Mouse (Mus musculus) gastrocnemius, adult 8-10 months (tissue): Measurements from ENCODE around the gene March5. TPM values are rescaled to one million over a fixed set of nuclear protein-coding genes. Genes with fewer than 3 reads are reported as not detected.
"Not testable (repeated sequence)": the region's sequence is repeated elsewhere in the genome, so short reads cannot be mapped to it uniquely, and the experiment has no call there.

ENCODE experiments used
- DNase-seq, 2 experiments: peaks; one replicate each; pipeline ENCODE4 v3.0.0; 2022; ENCODE audit warnings: low spot score in 2 of 2
- total RNA-seq, 4 experiments: library from RNA; stranded (reverse); gene quantifications; 2 replicates each; pipeline ENCODE4 v1.2.4; 2022

March5 gene
- 10 to 100 TPM; 78.2 to 92.8 (median 84.4) TPM for total RNA-seq

- peak; percentile 82 to 86 for DNase-seq
Observed at GRCm38 (mm10) chr19:37207303-37208175, at the start of gene March5. Gene March5, plus strand, starts transcription at chr19:37207543.

DNA sequence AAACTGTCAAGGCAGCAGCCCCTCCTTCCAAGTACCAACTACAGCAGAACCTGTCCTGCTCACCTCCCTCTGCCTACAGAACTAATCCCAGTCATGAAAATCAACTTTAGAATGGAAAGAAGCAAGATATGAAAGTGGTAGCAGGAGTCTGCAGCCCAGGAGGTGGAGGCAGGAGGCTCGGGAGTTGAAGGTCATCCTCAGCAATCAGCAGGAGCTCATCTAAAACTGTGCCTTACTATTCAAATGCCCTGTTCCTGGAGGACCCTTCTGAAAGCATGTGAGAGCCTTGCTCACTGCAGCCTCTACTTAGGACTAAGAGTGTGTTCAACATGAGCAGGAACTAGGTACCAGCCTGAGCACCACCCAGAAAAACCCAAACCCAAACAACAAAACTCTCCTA lies 35.2 kb upstream of the March5 start:
- no peak for DNase-seq

GRCm38 (mm10) chr19:37172566-37173130 lies 34.7 kb upstream of the March5 start:
- no peak for DNase-seq

GRCm38 (mm10) chr19:37173331-37174115 lies 33.8 kb upstream of the March5 start:
- no peak for DNase-seq

- DNase-seq = peak; percentile 25 to 48
Observed at GRCm38 (mm10) chr19:37174116-37174715, 33.1 kb upstream of the March5 start.

DNA sequence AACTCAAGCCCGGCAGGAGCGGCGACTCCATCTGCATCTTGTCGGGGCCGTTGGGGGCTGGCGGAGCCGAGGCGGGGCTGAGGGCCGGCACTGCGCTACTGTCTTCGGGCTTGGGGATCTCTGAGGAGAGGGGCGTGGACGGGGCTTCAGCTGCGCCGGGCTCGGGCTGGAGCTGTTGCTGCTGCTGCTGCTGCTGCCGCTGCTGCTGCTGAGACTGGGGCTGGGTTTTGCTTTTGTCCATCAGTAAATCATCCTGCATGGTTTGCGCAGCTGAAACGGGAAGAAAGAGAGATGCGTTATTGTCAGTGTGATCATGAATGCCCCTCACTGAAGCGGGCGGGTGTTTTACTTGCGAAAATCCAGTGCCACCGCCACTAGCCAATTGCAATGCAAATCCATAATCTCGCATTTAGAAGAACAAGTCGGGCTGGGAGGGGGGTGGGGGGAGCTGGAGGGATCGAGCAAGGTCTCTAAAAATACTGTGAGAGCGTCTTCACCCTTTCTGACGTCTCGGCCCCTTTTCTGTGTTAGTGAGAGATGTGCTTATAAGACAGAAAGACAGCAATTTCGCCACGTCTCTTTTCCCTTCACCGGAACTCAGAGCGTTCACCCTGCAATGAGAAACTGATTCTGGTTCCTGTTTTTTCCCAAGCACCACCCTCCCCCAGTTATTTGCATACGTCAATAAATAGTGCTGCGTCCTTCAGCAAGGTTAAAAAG lies 32.5 kb upstream of the March5 start:
- peak; percentile 14 to 37 for DNase-seq

DNA sequence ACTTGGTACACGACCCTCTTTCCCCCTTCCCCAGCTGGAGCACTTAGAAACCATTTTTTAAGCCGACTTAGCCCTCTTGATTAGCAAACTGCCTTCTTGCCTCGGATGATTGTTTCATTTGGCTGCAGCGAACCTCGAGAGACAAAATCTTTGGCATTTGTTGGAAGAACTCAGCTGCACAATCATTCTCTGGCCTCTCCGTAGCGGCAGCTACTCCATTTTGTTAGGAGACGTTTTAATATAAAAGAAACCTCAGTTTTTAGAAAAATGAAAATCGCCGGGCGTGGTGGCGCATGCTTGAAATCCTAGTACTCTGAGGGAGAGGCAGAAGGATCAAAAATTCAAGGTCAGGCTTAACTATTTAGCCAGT lies 31.9 kb upstream of the March5 start:
- DNase-seq = peak; percentile 13 to 48

DNA sequence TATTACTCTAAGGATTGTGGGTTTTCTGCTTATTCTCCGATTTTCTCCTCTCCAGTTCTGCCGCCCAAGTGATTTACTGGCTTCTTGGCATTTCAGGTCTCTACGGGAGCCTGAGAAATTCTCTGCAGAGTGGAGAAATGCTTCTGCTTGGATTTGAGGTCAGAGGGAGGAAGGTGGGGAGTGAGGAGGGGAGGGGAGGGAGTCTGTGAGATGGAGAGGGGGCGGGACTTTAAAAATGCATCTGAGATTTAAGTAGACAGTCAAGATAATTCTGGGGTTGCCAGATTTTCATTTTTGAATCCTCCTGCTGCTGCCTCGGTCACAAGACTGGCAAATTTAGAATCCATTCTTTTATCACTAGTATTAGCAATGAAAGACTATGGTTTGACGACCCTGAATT lies 31.4 kb upstream of the March5 start:
- DNase-seq = no peak

DNA sequence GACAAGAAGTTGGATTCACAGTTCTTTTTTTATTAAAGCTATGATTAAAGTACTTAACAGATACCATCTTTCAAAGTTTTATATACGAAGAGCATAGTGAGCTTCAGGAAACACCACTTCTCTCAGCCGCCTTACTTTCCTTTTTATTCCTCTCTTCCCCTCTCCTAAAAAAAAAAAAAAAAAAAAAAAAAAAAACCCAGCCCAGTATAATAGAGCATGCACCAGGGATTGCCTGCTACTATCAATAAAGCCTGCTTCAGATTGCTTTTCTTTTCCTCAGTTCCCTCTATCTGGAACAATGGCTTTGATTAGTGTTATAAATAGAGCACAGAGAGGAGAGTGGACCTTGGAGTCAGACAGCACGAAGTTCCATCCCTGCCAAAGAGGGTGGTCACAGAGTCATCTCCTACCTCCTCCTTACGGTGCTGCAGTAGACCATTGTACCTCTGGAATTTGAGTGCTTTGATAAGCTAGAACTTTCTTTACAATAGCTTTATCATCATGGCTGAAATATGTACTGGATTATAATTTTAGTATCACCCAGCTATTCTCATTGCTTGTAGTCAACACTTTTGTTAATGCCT lies 30.4 kb upstream of the March5 start:
- DNase-seq = no peak

DNA sequence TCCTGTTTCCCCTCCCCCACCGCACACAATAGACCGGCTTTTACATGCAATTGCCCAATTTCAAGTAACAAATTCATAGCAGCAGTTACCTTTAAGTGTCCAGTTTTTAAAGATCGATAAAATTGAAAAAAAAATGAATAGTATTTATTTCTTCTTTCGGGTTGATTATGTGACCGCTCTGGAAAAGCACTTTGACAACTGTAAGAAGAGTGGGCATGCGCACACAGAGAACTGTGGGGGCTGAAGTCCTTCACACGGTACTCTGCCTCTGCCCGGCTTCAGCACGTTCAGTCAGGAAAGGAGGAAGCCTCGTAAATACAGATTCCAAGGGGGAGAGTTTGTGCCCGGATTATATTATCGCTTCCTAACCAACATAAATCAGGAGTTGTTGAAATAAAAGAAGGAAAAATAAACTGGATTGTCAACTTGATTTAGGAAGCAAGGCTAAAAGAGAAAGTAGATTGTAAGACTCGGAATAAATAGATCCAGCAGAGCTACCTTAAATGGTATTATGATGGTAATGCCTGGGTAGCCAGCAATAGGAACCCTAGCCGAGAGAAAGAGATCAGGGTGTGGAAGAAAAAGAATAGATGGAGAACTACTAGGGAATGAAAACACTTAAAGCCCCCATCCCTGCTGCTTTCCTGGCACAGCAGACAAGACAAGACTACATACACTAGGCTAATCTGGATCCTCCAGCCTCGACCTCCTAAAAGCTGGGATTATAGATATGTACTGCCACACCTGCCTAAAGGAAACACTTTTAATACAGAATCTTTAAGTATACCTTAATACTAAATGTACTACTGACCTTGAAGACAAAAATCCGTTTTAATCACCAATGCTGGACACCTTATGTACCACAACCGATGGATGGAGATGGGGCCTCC lies 29.3 kb upstream of the March5 start:
- DNase-seq = peak; percentile 21 to 44

GRCm38 (mm10) chr19:37188366-37188948 lies 18.9 kb upstream of the March5 start:
- DNase-seq = no peak

GRCm38 (mm10) chr19:37192475-37193058 lies 14.8 kb upstream of the March5 start:
- no peak for DNase-seq

- DNase-seq = no peak
Observed at GRCm38 (mm10) chr19:37198165-37198880, 9.0 kb upstream of the March5 start.

DNA sequence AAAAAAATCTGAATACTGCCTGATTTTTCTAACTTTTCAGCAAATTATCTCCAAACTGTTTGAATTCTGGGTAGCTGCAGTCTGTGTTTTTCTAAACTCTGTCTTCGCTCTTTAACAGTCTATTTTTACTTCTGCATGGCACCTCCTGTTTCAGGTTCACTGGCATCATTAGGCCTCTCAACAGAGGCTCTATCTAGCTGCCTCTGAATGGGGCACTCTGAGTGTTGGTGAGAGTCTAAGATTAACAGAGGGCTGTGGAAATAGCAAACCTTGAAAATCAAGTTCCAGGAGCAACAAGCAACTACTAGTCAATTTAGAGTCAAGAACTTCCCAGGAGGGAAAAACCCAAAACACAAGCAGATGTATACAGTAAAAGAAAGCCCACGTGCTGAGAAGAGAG lies 7.5 kb upstream of the March5 start:
- no peak for DNase-seq

- DNase-seq = no peak
Observed at GRCm38 (mm10) chr19:37203371-37203770, 4.0 kb upstream of the March5 start.

DNA sequence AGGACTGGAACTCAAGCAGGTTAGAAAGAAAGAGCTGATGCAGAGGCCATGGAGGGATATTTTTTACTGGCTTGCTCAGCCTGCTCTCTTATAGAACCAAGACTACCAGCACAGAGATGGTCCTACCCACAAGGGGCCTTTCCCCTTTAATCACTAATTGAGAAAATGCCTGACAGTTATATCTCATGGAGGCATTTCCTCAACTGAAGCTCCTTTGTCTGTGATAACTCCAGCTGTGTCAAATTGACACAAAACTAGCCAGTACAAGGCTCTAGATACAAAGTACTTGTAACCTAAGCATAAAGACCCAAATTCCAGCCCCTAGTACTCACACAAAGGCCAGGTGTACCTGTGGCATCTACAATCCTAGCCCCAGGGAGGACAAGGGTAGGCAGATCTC lies 2.2 kb upstream of the March5 start:
- DNase-seq = not testable (repeated sequence)

DNA sequence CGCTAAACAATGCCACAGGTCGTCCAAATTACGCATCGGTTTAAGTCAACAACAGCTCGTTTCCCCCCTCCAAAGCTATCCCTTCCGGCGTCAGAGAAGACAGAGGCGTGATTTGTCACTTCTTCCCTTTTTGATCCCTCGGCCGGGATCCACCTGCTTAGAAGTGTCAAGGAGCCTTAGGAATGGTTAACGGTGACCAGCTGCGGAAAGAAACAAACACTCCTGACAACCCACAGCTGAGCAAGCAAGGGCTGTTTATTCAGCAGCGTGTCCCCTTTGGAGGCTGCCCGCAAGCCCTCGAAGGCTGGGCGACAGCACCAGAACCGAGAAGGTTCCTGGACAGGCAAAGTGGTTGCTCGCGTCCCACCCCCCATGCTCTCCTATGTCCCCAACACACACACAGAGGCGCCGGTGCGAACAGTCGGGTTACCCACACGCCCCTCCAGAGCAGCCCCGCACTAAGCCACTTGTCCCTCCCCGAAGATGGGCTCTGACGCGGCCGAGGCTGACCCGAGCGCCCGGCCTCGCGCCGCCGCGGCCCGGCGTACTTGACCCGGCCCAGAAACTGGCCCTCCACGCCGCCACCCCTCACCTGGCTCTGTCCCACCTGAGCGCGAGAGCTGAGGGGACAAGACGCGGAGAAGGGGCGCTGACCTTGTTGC lies 571 bp upstream of the March5 start:
- peak; percentile 29 to 30 for DNase-seq
